Mouse (Mus musculus) spleen, postnatal 4 days (tissue): ENCODE results near the gene Nupr1l.

Experiments
- DNase-seq, 2 experiments: peaks; one replicate each; pipeline ENCODE4 v3.0.0; 2022; ENCODE audit warnings: low spot score in 2 of 2

Gene Nupr1l

DNA sequence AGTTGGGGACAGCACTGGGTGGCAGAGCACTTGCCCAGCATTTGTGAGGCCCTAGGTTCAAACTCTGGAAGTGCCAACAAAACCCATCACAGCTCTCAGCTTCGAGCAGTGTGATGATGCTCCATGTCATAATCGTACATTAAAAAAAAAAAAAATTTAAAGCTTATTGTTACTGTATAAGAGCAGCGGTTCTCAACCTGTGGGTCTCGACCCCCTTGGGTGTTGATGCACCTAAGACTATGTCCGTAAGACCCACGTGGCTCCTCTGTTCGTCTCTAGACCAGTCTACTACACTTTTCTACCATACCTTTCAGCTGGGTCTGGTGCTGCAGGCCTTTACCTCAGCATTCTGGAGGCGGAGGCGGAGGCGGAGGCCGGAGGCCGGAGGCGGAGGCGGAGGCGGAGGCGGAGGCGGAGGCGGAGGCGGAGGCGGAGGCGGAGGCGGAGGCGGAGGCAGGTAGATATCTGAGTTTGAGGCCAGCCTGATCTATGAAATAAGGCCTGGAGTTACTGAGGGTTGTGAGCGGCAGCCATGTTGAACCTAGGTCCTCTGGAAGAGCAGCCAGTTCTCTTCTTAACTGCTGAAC lies 9.8 kb downstream of the Nupr1l start:
- DNase-seq: no peak

DNA sequence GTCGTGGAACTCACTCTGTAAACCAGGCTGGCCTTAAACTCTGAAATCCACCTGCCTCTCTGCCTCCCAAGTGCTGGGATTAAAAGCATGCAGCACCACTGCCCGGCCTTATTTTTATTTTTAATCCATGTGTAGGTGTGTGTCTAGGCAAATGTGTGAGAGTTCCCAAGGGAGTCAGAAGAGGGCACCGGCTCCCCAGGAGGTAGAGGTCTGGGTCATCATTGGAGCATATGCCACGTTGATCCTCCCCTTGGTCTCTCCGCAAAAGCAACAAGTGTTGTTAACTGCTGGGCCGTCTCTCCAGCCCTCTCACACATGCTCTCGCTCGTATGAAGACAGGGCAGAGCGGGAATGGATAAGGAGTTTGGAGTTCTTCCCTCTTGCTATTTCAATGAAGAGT lies 10.4 kb downstream of the Nupr1l start:
- DNase-seq: no peak

DNA sequence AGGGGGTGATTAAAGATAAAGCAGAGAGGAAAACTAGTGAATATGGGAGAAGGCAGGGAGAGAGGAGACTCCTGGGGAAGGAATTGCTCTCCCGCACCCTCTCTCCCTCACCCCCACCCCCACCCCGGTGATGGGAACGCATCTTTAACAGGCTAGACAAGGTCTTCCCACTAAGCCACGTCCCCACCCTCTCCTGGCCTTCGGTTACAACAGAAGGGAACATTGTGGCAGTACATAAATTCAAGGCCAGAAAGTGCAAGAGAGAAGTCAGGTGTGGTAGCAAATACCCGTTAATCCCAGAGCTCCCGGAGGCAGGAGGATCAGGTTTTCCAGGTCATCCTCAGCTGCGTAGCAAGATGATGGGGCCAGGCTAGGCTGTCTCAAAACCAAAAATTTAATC lies 11.0 kb downstream of the Nupr1l start:
- no peak for DNase-seq

DNA sequence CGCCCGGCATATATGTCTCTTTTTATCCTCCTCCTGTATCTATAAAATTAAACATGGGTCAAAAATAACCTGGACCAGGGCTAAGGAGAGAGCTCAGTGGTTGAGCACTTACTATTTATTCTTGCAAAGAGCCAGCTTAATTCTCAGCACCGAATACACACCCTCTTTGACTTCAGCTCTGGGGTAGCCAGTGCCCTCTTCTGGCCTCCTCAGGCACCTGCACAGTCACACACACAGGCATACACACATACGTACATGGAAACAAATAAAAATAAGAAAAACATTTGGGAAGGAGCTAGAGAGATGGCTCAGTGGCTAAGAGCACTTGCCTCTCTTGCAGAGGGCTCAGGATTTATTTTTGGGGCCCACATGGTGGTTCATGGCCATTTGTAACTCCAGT lies 13.6 kb downstream of the Nupr1l start:
- no peak for DNase-seq

DNA sequence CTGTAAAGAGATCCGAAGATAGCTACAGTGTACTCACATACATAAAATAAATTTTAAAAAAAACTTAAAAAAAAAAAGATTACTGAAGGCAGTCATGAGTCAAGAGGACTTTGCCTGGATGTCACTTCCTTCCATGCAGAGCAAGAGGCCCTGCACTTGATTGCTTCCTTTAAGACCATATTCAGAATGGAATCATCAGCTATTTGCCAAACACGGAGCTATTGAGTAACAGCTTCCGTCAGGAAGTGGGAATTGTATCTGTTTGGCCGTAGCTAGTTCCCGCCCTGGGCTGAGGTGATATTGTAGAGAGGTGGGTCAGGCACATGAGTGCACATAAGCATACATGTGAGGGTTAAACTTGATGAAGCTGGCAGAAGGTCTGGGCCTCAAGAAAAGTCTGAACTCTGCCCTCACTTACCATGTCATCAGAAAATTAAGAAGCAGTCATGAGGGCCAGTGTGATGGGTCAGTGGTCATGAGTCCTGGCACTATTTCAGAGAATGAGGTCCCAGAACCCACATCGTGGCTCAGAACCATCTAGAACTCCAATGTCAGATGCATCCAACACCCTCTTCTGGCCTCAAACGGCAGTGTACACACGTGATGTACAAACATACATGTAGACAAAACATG lies 16.6 kb downstream of the Nupr1l start:
- no peak for DNase-seq

DNA sequence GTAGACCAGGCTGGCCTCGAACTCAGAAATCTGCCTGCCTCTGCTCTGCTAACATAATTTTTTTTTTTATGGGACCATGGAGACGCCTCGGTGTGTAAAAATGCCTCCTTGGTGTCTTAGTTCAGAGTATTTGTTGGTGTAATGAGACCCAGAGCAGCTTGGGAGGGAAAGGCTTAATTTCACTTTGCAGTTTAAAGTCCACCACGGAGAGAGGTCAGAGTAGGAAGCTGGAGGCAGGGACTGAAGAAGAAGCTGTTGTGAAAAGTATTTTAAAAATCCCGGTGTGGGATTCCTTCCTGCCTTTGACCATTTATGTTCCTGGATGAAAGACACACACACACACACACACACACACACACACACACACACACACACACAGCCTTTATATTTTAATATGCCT lies 17.6 kb downstream of the Nupr1l start:
- DNase-seq: no peak

DNA sequence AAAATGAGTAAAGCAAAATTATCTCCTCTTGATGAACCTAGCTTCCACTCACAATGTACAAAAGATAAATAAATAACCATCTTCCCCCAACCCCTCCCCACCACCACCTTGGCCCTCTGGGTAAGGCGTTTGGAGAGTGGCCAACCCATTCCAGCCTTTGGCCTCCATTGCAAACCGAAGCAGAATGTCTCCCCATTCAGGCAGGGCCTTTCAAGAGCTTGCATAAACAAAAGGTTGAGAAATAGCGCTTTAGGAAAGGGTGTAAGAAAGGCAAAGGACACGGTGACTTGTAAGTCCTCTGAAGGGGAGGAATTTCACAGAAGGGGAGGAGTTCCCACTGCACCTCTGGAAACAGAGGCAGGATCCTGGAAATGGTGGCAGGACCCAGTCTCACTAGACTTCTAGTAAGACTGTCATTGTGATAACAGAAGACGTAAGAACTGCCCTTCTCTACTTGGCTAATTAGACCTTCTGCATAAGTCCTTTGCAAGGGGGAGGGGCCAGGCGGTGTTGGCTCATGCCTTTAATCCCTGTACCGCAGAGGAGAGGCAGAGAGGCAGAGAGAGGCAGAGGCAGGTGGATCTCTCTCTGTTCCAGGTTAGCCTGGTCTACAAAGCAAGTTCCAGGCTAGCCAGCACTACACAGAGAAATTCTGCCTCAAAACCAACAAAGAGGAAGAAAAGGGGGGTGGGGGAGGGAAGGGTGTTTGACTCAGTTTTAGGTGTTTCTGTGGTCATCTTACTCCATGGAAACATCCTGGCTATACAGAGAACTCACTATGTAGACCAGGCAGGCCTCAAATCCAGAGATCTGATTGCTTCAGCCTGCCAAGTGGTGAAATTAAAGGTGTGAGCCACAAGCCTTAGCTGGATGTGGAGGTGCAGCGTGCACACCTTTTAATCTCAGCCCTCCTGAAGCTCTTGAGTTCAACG lies 21.9 kb downstream of the Nupr1l start:
- no peak for DNase-seq

DNA sequence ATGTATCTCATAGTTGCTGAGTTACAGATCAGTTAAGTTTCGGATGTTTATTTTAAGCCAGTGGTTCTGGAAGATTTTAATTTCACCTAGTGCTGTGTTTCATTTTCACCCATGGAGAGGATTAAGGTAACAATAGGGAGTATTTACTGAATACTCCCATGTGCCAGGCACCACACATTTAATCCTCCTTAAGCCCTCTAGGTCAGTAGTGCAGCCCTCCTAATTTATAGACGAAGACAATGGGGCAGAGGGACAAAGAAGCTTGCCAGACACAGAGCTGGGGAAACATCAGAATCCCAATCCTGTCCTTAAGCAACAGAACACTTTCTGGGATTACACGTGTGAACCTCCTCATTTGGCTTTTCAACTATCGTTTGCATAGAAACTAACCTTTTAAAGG lies 28.6 kb downstream of the Nupr1l start:
- no peak for DNase-seq

DNA sequence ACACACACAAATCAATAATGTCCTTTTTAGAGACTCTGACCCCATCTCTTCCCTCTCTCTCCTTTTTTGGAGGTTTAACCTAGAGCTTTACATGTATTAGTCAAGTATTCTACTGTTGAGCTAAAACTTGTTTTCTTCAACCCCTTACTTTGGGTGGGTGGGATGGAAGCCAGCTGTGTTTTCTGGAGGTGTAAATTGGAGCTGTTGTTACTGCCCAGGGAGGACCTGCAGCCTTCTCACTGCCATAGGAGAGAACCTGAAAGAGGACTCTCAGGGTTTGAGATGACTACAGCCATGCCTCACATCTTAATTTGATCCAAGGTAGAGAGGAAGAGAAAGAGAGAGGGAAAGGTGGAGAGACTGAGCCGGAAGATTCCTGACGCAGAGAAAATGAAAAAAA lies 31.9 kb downstream of the Nupr1l start:
- DNase-seq: no peak

DNA sequence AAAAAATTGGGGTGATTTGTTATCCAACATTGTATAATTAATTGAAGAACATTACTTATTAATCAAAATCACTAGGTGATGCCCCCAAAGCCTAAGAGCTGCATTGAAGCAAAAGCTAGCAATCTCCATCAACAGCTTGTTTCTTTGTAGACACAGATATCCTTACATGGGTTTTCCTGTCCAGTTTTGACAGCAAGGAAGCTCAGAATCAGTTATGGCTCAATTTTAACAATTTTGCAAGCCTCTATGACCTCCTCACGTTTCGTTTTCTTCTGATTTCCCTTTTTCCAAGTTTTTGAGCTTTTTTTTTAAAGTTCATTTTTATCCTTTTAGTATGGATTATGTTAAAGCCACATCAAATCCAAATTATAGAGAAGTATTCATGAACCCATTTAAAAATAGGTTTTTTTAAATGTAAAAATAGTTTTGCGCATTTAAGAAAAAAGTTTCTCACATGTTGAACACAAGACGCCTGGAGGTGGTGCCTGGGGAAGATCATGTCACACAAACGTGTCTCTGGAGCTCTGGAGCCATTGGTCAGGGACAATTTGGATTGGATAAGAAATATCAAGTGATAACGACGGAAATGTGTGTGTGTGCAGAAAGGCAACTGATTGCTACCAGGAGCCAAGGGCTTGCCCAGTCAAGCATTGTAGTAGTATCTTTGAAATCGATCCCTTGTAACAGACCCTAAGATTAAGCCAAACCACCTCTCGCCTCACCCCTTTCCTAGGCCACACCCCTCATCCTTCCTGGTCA lies 32.6 kb downstream of the Nupr1l start:
- DNase-seq: no peak

DNA sequence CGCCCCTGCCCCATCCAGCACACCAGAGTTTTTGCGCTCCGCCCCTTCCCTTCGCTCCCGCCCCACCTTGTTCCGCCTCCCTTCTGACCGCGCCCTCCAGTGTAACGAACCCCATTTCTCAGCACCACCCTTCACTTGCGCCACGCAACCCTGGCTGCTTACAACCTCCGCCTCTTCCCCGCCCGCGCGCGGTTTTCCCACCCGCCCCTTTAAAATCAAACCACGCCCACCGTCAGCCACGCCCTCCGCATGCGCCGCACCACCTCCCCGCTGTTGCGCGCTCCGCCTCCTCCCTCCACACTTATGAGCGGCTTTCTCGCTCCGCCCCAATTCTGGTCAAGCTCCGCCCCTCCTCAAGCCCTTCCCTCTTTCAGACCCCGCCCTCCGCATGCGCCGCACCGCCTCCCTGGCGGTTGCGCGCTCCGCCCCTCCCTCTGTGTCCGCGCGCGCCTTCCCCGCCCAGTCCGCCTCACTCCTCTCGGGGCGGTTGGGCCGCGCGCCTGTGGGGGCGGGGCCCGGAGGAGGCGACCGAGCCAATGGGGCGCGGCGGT lies 33.2 kb downstream of the Nupr1l start, which contains the start of gene Vkorc1l1:
Gene Vkorc1l1 (plus strand): TSS at position 476 of the 551 bp plus-strand sequence.
- peak; percentile 100 for DNase-seq

DNA sequence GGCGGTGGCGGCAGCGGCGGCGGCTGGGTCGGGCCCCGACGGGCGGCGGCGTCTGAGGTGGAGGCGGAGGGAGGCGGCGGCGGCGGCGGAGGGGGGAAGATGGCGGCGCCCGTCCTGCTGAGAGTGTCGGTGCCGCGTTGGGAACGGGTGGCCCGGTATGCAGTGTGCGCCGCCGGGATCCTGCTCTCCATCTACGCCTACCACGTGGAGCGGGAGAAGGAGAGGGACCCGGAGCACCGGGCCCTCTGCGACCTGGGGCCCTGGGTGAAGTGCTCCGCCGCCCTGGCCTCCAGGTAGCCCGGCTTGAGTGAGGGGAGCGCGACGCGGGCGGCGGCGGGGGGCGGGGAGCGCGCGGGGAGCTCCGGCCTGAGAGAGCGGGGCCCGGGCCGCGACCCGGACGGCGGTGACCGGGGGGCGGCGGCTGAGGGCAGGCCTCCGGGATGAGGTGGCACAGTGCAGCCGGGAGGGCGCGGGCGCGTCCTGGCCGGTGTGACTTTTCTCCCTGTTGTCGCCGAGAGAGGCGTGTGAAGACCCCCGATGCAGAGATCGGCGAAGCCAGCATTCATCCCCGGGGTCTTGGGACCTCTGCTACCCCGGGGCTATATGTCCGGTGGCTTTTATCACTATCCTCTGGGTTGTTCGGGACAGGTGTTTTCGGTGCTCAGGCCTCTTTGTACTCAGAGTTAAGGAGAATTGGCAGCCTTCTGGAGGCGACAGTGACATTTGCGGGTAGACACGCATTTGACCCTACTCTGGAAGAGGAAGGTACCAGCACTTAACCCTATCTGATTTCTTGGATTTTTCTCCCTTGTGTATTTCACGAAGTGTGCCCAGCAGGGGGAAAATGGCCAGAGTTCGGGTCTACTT lies 34.0 kb downstream of the Nupr1l start:
- DNase-seq: peak; percentile 55 to 82

DNA sequence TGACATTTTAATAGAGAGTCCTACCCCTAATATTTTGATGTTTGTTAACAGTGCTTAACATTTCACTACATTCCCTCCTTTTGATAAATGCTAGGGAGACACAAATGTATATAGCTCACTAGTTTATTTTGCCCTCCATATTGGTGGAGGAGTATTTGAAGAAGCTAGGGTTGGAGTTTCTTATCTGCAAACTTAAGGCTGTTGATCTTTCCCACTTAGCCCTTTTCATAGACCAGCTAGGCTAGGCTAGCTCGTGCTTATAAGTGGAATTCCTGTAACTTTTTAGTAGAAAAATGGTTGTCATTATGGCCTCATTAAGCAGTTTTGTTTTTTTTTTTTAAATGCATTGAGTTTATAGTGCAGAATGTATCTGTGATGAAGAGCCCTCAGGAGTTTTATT lies 35.1 kb downstream of the Nupr1l start:
- DNase-seq: no peak

DNA sequence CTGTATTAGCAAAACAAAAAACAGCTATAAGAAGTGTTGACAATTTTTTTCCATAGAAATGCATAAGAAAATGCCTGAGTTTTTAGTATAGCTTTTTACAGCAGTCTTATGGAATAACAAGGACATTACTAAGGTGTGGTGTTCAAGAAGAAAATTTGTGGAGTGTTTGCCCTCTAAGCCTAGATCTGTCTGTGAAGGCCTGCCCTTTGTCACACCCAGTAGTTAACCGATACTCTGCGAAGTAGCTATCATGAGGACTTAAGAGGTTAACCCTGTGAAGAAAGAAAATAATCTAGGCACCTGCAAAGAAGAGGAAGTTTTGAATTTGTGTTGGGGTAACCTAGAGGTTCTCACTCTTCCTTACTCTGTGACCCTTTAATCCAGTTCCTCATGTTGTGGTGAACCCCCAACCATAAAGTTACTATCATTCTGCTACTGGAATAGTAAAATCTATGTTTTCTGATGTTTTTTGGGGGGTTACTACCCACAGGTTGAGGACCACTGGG lies 39.2 kb downstream of the Nupr1l start:
- no peak for DNase-seq

DNA sequence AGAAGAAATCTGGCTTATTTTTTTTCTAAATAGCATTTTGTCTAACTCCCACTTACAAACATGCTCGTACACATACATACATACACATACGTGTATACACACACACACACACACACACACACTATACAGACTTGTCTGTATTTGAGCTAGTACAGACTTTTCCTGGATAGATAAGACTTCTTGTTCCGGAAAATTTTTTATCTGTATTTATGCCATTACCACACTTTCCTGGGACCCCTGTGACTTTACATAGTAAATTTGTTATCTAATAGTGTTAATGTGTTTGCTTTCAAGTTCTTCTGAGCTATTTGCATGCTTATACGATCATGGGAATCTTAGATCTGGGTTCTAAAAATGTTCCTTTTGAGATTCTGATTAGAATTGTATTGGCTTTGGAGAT lies 43.8 kb downstream of the Nupr1l start:
- no peak for DNase-seq

DNA sequence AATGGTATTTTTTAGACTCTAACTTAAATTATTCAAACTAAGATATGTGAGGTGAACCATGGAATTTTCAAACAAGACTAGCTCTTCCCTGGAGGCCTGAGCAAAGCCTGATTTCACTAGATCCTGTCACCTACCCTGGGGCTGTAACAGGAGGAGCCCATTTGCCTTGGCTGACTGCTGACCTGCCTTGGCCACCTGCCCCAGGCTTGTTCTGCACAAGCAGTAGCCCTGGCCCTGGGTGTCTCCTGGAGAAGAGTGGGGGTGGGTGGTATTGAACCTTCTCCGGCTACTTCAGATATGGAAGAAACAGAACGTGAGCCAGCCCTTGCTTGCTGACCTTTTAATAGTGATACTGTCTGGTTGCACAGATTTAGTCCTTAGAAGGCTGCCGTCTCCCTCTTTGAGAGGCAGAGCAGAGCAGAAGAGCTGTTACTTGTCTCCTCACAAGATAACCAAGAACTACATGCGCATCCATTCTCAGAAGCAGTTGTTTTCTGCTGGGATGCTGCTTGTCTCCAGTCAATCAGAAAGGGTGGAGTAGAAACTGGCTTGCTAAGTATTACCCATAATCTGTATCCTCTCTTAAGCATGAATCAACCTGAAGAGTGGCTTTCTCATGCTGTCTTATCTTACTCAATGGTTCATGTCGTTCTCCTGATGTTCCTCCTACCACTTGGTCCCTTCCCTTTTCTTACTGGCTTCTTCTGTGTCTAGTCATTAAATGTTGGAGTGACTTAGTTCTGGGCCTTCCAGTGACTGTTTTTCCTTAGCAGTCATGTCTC lies 46.3 kb downstream of the Nupr1l start:
- no peak for DNase-seq

DNA sequence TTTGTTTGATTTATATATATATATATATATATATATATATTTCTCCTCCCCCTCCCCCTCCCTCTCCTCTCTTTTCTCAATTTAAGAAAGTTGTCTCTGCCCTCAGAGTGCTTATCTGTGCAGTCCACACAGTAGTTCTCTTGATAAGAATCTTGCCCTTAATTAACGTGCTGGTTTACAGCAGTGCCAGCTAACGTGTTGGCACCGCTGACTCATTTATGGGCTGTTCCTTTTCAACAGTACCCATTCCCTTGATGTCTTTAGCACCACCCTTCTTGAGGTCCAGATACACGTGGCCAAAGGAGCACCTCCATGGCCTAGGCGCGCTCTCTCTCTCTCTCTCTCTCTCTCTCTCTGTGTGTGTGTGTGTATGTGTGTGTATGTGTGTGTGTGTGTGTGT lies 47.5 kb downstream of the Nupr1l start:
- no peak for DNase-seq

DNA sequence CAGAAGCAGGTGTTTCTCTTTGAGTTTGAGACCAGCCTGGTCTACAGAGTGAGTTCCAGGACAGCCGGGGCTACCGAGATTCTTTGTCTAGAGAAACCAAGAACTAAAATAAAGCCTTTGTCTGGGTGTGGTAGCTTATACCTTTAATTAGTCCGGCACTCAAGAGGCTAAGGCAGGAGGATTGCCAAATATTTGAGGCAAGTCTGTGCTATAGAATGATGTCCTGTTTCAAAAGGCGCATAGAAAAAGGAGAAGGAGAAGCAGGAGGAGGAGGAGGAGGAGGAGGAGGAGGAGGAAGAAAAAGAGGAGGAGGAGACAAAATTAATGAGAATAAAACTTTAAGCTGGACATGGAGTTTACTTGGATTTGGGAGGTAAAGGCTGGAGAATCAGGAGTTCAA lies 54.9 kb downstream of the Nupr1l start:
- no peak for DNase-seq
